Mouse (Mus musculus) T-helper 17 cell (primary cell): Measurements from ENCODE around the gene Rgs19.

Experiments
- in situ Hi-C, 2 experiments: fragments of 300-600 bp; cut with MboI, MseI; formaldehyde crosslinking; loops; 1 replicate in 1 of 2; 2 replicates in 1 of 2; pipeline ENCODE4 v1.15.1; 2025; ENCODE audit warnings: high pct_unique_total_duplicates in 2 of 2

Gene Rgs19

DNA sequence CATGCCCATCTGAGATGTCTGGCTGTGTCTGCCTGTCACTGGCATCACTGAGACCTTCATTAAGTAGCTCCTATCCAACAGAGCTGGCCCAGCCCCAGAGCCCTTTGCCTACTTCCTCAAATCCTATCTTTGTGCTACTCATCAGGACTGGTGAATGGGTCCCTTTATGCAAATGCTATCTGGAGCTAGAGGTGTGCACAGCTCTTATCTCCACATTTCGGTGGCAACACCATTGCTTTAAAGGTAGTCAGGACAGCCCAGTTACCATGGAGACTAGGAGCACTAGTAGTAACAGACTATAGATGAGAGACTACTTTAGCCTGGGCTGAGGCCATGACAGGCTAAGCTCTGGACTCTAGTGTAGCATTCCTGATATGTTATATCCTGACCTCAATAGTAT is 9.1 kb downstream of the Rgs19 start:
- in situ Hi-C loops: loop anchor here in 1 of 2 experiments (10.0 kb wide), 1 partner anchor 180 kb away; the partner anchor contains the start of gene Polr3k

DNA sequence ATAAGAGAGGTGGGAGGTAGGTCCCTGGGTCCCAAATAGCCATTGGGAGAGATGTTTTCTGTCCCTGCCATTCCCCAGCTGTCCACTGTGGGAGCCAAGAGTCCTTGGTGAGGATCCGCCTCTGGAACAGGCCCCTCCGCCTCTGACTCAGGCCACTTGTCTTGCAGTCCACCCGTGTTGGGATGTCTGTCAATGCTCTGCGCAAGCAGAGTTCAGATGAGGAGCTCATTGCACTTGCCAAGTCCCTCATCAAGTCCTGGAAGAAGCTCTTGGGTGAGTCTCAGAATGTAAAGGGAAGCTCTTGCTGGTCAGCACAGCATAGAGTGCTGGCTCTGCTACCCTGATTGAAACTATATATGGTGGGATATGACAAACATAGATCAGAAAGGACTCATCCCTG is 10.4 kb downstream of the Rgs19 start:
- in situ Hi-C loops: loop anchor here in 1 of 2 experiments (10.0 kb wide), 1 partner anchor 181 kb away; the partner anchor contains the start of gene Polr3k

GRCm38 (mm10) chr2:181681978-181682377 is 11.8 kb downstream of the Rgs19 start:
- in situ Hi-C loops: loop anchor here in 1 of 2 experiments (10.0 kb wide), 1 partner anchor 183 kb away; the partner anchor contains the start of gene Polr3k

GRCm38 (mm10) chr2:181680716-181681117 is 13.1 kb downstream of the Rgs19 start:
- in situ Hi-C loops: loop anchor here in 1 of 2 experiments (10.0 kb wide), 1 partner anchor 184 kb away; the partner anchor contains the start of gene Polr3k

DNA sequence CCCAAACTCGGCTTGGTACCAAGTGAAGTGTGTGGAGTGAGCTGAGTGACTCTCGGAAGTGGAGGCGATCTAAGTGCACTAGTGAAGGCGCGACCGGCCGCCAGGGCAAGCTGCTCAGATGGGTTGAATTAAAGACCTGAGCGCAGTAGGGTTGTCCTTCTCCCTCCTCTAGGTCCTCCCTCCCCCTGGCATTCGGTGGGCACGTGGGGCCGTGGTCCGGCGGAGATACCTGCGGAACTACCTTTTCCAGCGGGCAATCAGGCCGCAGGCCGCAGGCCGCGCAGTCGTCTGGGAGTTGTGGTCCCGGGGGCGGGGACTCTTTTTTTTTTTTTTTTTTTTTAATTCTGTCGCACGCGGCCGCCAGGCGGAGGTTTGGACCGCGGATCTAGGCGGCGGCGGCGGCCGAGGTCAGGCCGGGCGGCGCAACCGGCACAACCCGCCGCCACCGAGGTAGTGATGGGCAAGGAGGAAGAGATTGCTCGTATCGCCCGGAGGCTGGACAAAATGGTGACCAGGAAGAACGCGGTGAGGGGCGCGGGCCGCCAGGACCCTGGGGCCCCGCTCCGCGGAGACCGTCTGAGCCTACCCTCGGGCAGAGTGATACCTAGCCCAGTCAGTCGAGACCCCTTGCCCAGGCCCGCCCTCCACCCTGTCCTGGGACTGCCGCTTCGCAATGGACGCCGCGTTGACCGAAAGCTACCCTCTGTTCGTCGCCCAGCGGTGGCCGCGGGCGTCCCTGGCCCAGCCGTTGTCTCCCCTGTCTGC is 13.6 kb downstream of the Rgs19 start, which contains the start of gene Tcea2:
Gene Tcea2 (plus strand): TSS at position 360 of the 765 bp plus-strand sequence.
- in situ Hi-C loops: loop anchor here in 1 of 2 experiments (10.0 kb wide), 1 partner anchor 185 kb away; the partner anchor contains the start of gene Polr3k

DNA sequence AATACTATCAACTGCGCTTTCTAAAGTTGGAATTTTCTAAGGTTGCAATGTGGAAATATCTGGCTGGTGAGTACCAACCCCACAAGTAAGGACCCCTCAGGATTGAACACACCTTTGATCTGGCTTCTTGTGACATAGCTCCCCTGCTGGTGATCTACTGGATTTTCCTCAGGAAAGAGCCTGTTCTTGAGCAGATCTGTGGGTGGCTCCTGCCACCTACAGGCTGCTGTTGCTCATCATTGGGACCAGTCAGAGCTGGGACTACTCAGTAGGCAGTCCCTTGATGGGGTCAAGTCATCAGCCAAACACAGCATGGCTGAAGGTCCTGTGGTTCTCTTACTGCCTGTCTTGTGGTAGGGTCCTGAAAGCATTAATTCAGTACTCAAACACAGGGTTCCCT is 15.0 kb downstream of the Rgs19 start:
- in situ Hi-C loops: no loop called here

- in situ Hi-C loops: no loop called here
Measured at GRCm38 (mm10) chr2:181677755-181678098, 16.1 kb downstream of the Rgs19 start.

DNA sequence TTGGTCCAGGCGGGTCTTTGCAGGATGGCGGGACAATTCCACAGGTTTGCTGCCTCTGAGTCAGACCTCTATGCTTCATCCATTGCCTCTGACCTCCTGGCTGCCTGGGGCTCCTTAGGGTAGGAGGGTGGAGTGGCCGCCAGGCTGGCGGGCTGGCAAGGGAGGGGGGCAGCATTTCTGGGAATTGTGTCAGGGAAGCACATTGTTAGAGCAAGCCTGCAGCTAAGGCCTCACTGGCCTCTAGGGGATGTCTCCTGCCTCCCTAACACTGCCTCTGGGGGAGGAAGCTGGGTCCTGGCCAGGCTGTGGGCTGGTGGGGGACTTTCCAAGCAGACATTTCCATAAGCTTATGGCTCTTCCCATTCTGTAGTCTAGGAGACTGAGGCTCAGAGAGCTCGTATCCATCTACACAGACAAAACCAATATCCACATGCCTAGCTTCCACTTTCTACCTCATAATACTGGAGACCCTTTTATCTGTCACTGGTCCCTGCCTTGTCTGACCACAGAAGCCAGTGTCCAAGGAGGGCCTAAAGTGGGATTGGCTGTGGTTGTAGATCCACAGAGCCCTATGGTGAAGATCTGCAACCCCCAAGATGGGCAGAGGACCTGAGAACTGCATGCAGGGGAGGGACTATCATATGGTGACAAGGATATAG is 16.6 kb downstream of the Rgs19 start:
- in situ Hi-C loops: no loop called here

GRCm38 (mm10) chr2:181676424-181676823 is 17.4 kb downstream of the Rgs19 start:
- in situ Hi-C loops: no loop called here

DNA sequence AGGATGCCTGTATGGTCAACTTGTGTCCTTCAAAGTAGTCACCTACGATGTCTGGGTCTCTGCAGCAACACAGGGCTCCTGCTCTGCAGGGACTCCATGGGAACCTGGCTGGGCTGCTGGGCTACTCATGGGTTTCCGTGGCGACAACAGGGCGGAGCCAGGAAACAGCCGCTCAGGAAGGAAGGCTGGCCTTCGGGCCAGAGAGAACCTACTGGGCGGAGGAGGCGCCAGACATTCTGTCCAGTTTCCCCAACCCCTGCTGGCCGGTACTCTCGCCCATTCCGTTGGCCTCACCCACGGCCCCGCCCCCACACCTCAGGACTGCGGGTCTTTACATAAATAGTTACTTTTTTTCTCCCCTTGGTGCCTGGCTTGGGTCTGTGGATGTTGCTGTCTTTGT is 18.3 kb downstream of the Rgs19 start:
- in situ Hi-C loops: no loop called here

- in situ Hi-C loops: no loop called here
Measured at GRCm38 (mm10) chr2:181674934-181675333, 18.8 kb downstream of the Rgs19 start.

- in situ Hi-C loops: no loop called here
Measured at GRCm38 (mm10) chr2:181673501-181673900, 20.3 kb downstream of the Rgs19 start.

GRCm38 (mm10) chr2:181671984-181672383 is 21.8 kb downstream of the Rgs19 start:
- in situ Hi-C loops: no loop called here

DNA sequence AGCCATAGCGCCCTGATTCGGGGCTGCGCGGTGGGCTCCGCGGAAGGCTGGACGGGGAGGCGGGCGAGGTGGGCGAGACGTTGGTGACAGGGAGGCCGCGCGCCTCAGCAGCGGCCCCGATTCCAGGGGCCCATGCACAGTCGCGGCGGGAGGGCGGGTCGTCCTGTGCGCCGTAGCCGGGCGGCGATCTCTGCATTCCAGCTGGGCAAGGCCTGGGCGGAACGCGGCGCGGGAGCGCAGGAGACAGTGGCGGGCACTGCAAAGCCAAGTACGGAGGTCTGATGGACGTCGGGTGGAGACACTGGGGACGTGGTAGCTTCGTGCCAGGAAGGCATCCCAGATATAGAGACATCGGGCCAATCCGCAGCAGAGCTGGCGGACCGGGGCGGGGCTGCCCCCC is 22.5 kb downstream of the Rgs19 start, which contains the start of gene Sox18:
Gene Sox18 (minus strand): TSS at position 315 of the 400 bp plus-strand sequence.
- in situ Hi-C loops: no loop called here

DNA sequence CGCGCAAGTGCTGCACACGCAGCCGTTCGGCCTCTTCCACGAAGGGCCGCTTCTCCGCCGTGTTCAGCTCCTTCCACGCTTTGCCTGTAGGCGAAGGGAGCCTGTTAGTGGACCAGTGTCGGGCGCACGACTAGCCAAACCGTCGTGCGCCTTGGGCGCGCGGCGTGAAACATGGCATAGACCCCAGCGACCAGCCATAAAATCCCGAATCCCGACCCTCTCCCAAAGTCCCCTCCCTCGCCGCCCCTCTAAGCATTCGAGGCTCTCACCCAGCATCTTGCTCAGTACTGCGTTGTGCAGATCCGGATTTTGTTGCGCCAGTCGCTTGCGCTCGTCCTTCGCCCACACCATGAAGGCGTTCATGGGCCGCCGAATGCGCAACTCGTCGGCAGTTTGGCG is 22.9 kb downstream of the Rgs19 start:
- in situ Hi-C loops: no loop called here

DNA sequence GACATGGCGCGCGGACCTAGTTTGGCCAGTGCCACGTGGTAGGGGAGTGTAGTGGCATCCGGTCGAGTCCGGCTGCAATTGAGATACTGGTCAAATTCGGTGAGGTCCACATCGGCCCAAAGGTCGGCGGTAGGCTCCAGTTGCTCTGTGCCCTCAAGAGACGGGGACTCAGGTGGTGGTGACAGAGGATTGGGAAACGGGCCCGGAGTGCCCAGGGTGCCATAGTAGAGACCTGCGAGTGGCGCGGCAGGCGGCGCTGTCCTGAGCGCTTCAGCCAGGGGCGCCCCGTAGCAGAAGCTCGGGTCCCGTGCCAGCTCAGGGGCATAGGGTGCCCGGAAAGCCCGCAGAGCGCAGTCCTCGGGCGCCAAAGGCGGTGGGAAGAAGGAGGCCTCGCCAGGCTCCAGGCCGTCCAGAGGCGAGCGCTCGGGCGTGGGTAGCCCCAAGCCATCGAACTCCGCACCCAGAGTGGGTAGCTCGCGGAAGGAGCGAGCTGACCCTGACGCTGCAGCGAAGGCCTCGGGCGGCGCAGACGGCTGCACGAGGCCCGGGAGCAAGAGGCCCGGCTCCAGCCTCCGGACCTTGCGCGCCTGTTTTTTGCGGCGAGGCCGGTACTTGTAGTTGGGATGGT is 23.4 kb downstream of the Rgs19 start:
- in situ Hi-C loops: no loop called here

DNA sequence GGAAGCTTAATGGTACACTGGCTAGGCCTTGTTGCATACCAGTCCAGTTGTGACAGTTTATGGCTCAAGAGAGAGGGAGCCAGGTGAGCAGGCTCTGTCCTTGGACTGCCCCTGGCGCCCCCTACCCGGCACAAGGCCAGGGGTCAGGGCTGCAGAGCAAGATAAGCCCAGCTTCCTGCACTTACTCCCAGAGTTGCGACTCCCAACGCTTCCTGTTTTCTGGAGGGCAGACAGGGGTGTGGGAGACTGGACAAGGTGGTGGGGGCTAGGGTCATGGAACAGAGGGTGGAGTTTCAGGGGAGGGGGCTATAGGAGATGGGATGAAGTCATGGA is 30.5 kb downstream of the Rgs19 start:
- in situ Hi-C loops: no loop called here

- in situ Hi-C loops: no loop called here
Measured at GRCm38 (mm10) chr2:181662620-181663297, 31.0 kb downstream of the Rgs19 start.

DNA sequence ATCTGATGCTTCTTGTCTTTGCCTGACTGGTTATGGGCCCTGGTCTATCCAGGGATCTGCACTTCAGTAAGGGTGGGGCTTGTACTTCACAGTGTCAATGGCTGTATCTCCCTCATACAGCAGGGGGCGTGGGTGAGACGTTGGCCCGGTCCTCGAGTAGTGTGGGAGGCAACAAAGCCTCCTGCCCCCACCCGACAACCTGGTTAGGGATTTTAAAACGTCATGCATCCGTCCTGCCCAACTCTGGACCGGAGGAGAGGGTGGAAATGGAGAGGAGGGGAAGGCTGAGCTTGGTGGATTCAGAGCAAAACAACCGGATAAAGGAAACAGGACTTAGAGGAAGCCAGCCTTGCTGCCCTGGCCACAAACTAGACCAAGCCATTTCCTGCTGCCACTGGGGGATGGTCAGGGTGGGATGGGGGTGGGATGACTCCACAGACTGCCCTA is 34.1 kb downstream of the Rgs19 start:
- in situ Hi-C loops: no loop called here

DNA sequence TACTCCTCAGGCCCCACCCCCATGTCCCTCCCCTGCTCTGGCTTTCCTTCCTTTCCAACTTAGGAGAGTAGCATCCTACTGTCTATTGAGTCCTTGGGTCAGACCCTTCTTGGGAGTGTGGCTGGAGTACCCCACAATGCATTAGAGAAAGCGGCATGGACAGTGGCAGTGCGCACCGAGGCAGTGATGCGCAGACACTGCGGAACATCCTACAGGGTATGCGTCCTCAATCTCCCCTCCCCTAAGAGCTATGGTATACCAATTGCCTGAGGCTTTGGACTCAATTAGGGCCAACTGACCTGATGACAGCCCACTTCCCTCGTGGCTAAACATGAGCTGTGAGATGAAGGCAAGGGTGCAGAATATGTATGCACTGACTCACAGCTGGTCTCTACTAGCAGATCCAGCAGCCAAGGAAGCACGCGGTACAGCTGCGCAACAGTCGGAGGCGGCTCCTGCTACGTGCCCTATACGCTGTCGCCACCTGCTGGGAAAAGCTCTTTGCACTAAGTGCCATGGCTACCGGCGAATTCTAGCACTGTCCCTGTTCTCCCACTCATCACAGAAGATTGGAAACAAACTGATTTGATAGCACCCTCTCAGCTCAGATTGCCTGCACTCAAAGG is 34.7 kb downstream of the Rgs19 start:
- in situ Hi-C loops: no loop called here

DNA sequence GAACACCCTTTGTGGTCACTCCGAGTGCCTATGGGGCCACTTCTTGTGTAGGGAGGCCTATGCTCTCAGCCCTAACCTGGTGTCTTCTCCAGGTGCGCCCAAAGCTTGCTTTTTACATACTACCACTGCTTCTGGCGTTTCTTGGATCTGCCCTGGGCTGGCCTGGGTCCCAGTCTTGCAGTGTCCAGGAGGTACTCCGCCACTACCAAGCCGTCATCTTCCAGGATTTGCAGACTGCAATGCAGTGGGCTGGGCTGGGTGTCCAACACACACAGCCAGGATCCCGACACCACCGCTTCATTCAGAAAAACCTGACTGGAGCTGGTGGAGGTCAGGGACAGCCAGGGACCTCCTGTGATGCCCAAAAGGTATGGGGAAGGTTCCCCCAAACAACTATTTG is 35.2 kb downstream of the Rgs19 start:
- in situ Hi-C loops: no loop called here
